Mouse (Mus musculus): ENCODE results near the gene Sass6. TPM values are rescaled to one million over a fixed set of nuclear protein-coding genes. Genes with fewer than 3 reads are reported as not detected.
"Not testable (repeated sequence)": the region's sequence is repeated elsewhere in the genome, so short reads cannot be mapped to it uniquely, and the experiment has no call there.

Sass6 gene
- 8.9 and 11.6 TPM in 2 replicates for polyA plus RNA-seq (2012; rRNA removed)
- 15.7 and 17.2 TPM in 2 replicates for polyA plus RNA-seq (2014; fragmentation: Nextera tagmentation; extraction: Ambion mirVana)

- H3K4me1 ChIP-seq (ENCODE audit: control insufficient read depth, insufficient read depth, low read length) = 0 out of 2 replicates have a peak, but pooled peaks cover 2% of the 10 kb centered on the region
- H3K4me2 ChIP-seq (replicated peaks; ENCODE audit: low read depth, low read length, severe bottlenecking) = peak within 1 kb of the TSS; percentile 82
- no peaks in the 10 kb centered on the region for H3K9me3 ChIP-seq (ENCODE audit: control insufficient read depth, low read length)
- no peaks in the 10 kb centered on the region for H3K27me3 ChIP-seq (ENCODE audit: control insufficient read depth, insufficient read depth, low read length)
- H3K9ac ChIP-seq (ENCODE audit: low read depth, low read length, severe bottlenecking) = peak within 1 kb of the TSS; percentile 65
- H3K36me3 ChIP-seq (ENCODE audit: control insufficient read depth, insufficient read depth, low read length) = peaks cover 19% of the 10 kb centered on the region
- peak within 1 kb of the TSS; percentile 66 for H3K4me3 ChIP-seq (replicated peaks; ENCODE audit: low read length)
- H3K27ac ChIP-seq (replicated peaks; ENCODE audit: low read depth, low read length) = peak within 1 kb of the TSS; percentile 79
- ATAC-seq (ENCODE audit: low FRiP score, low read depth) = peak; percentile 98
- WGBS = 0% methylated on average over 65 of the region's 65 CpGs
- no peak for TF ChIP-seq POLR2A (IDR thresholded peaks at IDR 0.05; ENCODE audit: borderline replicate concordance, extremely low read depth, insufficient read depth, insufficient read length)
- peak; percentile 100 for DNase-seq (ENCODE audit: low spot score)
These were observed at the start of gene Sass6 for GRCm38 (mm10) chr3:116594728-116595602. Gene Sass6, plus strand, starts transcription at chr3:116594982.

GRCm38 (mm10) chr3:116547430-116547829 lies 47.4 kb upstream of the Sass6 start:
- no peak for ATAC-seq (ENCODE audit: low FRiP score, low read depth)
- Histone ChIP-seq H3K27me3 (ENCODE audit: control insufficient read depth, insufficient read depth, low read length) (no peaks in the 10 kb centered on the region), H3K9ac (ENCODE audit: low read depth, low read length, severe bottlenecking) (no peak overlapping the region), H3K9me3 (ENCODE audit: control insufficient read depth, low read length) (no peaks in the 10 kb centered on the region), H3K4me1 (ENCODE audit: control insufficient read depth, insufficient read depth, low read length) (no peaks in the 10 kb centered on the region), H3K4me3 (replicated peaks; ENCODE audit: low read length) (no peak overlapping the region), H3K27ac (replicated peaks; ENCODE audit: low read depth, low read length) (no peak overlapping the region), H3K4me2 (replicated peaks; ENCODE audit: low read depth, low read length, severe bottlenecking) (no peak overlapping the region), H3K36me3 (ENCODE audit: control insufficient read depth, insufficient read depth, low read length) (peaks cover 47% of the 10 kb centered on the region)
- DNase-seq (ENCODE audit: low spot score) = no peak
- WGBS = 88% methylated on average over 5 of the region's 5 CpGs
- TF ChIP-seq POLR2A (IDR thresholded peaks at IDR 0.05; ENCODE audit: borderline replicate concordance, extremely low read depth, insufficient read depth, insufficient read length) = no peak

- TF ChIP-seq POLR2A (IDR thresholded peaks at IDR 0.05; ENCODE audit: borderline replicate concordance, extremely low read depth, insufficient read depth, insufficient read length) = no peak
- peaks cover 25% of the 10 kb centered on the region for H3K36me3 ChIP-seq (ENCODE audit: control insufficient read depth, insufficient read depth, low read length)
These were observed 43.4 kb upstream of the Sass6 start for GRCm38 (mm10) chr3:116551362-116551761.

GRCm38 (mm10) chr3:116561315-116561714 lies 33.5 kb upstream of the Sass6 start:
- not testable (repeated sequence) for H3K9me3 ChIP-seq (ENCODE audit: control insufficient read depth, low read length); H3K4me3 ChIP-seq (replicated peaks; ENCODE audit: low read length); H3K27ac ChIP-seq (replicated peaks; ENCODE audit: low read depth, low read length); H3K27me3 ChIP-seq (ENCODE audit: control insufficient read depth, insufficient read depth, low read length); H3K4me2 ChIP-seq (replicated peaks; ENCODE audit: low read depth, low read length, severe bottlenecking); H3K9ac ChIP-seq (ENCODE audit: low read depth, low read length, severe bottlenecking); DNase-seq (ENCODE audit: low spot score); H3K36me3 ChIP-seq (ENCODE audit: control insufficient read depth, insufficient read depth, low read length); ATAC-seq (ENCODE audit: low FRiP score, low read depth); H3K4me1 ChIP-seq (ENCODE audit: control insufficient read depth, insufficient read depth, low read length)
- WGBS = 90% methylated on average over 13 of the region's 14 CpGs

More at GRCm38 (mm10) chr3:116551362-116551761, 43.4 kb upstream of the Sass6 start:
- H3K4me3 ChIP-seq (replicated peaks; ENCODE audit: low read length) = no peak overlapping the region
- H3K27ac ChIP-seq (replicated peaks; ENCODE audit: low read depth, low read length) = no peak overlapping the region
- DNase-seq (ENCODE audit: low spot score) = no peak
- no peak for ATAC-seq (ENCODE audit: low FRiP score, low read depth)
- H3K9me3 ChIP-seq (ENCODE audit: control insufficient read depth, low read length) = no peaks in the 10 kb centered on the region
- no peaks in the 10 kb centered on the region for H3K4me1 ChIP-seq (ENCODE audit: control insufficient read depth, insufficient read depth, low read length)
- no peaks in the 10 kb centered on the region for H3K27me3 ChIP-seq (ENCODE audit: control insufficient read depth, insufficient read depth, low read length)
- no peak overlapping the region for H3K9ac ChIP-seq (ENCODE audit: low read depth, low read length, severe bottlenecking)
- 75% methylated on average over 5 of the region's 5 CpGs for WGBS
- H3K4me2 ChIP-seq (replicated peaks; ENCODE audit: low read depth, low read length, severe bottlenecking) = no peak overlapping the region

GRCm38 (mm10) chr3:116562408-116563094 lies 32.2 kb upstream of the Sass6 start, which contains the start of gene Lrrc39:
Gene Lrrc39, plus strand, starts transcription at chr3:116562973.
- Histone ChIP-seq H3K4me1 (ENCODE audit: control insufficient read depth, insufficient read depth, low read length) (no peaks in the 10 kb centered on the region), H3K27me3 (ENCODE audit: control insufficient read depth, insufficient read depth, low read length) (no peaks in the 10 kb centered on the region), H3K36me3 (ENCODE audit: control insufficient read depth, insufficient read depth, low read length) (no peaks in the 10 kb centered on the region), H3K9me3 (ENCODE audit: control insufficient read depth, low read length) (no peaks in the 10 kb centered on the region), H3K9ac (ENCODE audit: low read depth, low read length, severe bottlenecking) (no peak within 1 kb of the TSS), H3K4me3 (replicated peaks; ENCODE audit: low read length) (no peak within 1 kb of the TSS), H3K4me2 (replicated peaks; ENCODE audit: low read depth, low read length, severe bottlenecking) (no peak within 1 kb of the TSS), H3K27ac (replicated peaks; ENCODE audit: low read depth, low read length) (no peak within 1 kb of the TSS)
- TF ChIP-seq POLR2A (IDR thresholded peaks at IDR 0.05; ENCODE audit: borderline replicate concordance, extremely low read depth, insufficient read depth, insufficient read length) = no peak
- 78% methylated on average over 7 of the region's 7 CpGs for WGBS
- ATAC-seq (ENCODE audit: low FRiP score, low read depth) (no peak), DNase-seq (ENCODE audit: low spot score) (no peak)
